Mouse (Mus musculus) lung, adult 2 months (tissue): ENCODE data around the gene Mreg. TPM values are rescaled to one million over a fixed set of nuclear protein-coding genes. Genes with fewer than 3 reads are reported as not detected.

Experiments
- DNase-seq: peaks from one replicate; pipeline ENCODE4 v3.0.0; 2022
- H3K4me1 ChIP-seq: fragments of 200-500 bp; 2 replicates; pipeline ENCODE4 v1.6.1; 2011; ENCODE audit warnings: low read length; ENCODE audit not compliant: control insufficient read depth, insufficient read depth
- H3K4me3 ChIP-seq: fragments of 200-500 bp; replicated peaks from 2 replicates; pipeline ENCODE3; 2011; ENCODE audit warnings: low read depth, mild to moderate bottlenecking, control low read depth, low read length; ENCODE audit errors: extremely low read depth
- CTCF ChIP-seq: fragments of 200-500 bp; IDR thresholded peaks from 2 replicates; pipeline ENCODE4 v1.5.1; 2011; ENCODE audit warnings: mild to moderate bottlenecking, low read length, control low read depth; ENCODE audit not compliant: insufficient read depth
- POLR2A ChIP-seq: fragments of 200-500 bp; IDR thresholded peaks from 2 replicates; pipeline ENCODE4 v1.6.1; 2011; ENCODE audit warnings: low read depth, mild to moderate bottlenecking, control low read depth, low read length, borderline replicate concordance; ENCODE audit errors: extremely low read depth
- WGBS: fragments of 180-500 bp; shearing (Covaris S2); methylation state at CpG from one replicate; pipeline ENCODE4 v1.1.7; 2018; 5-methylcytosine and 5-hydroxymethylcytosine counted together
- polyA plus RNA-seq: library from polyadenylated mRNA; depleted of rRNA; stranded (reverse); fragments of >200 nt; gene quantifications from 2 replicates; pipeline ENCODE4 v1.2.3, GENCODE M21; 2012

The Mreg gene
- polyA plus RNA-seq, 1 experiment: 6.2 TPM

- TF ChIP-seq CTCF (no peak), POLR2A (no peak)
- H3K4me3 ChIP-seq: no peak overlapping the region
- 62% methylated on average over 10 of the region's 10 CpGs for WGBS
- H3K4me1 ChIP-seq: no peaks in the 10 kb centered on the region
- no peak for DNase-seq
These were observed 13.8 kb downstream of the Mreg start for GRCm38 (mm10) chr1:72198142-72198806.

- DNase-seq: no peak
- Histone ChIP-seq H3K4me1 (no peaks in the 10 kb centered on the region), H3K4me3 (no peak overlapping the region)
- WGBS: 51% methylated on average over 10 of the region's 10 CpGs
- no peak for TF ChIP-seq CTCF
- TF ChIP-seq POLR2A: no peak
These were observed 15.3 kb downstream of the Mreg start for GRCm38 (mm10) chr1:72196626-72197359.

- Histone ChIP-seq H3K4me1 (no peaks in the 10 kb centered on the region), H3K4me3 (no peak overlapping the region)
- 86% methylated on average over 5 of the region's 5 CpGs for WGBS
- TF ChIP-seq POLR2A (no peak), CTCF (no peak)
- no peak for DNase-seq
These were observed 16.0 kb downstream of the Mreg start for GRCm38 (mm10) chr1:72196123-72196522.

GRCm38 (mm10) chr1:72191449-72191848, 20.7 kb downstream of the Mreg start:
- Histone ChIP-seq H3K4me1 (no peaks in the 10 kb centered on the region), H3K4me3 (no peak overlapping the region)
- 89% methylated on average over 8 of the region's 8 CpGs for WGBS
- no peak for TF ChIP-seq CTCF
- no peak for DNase-seq

- 58% methylated on average over 16 of the region's 16 CpGs for WGBS
- Histone ChIP-seq H3K4me3 (no peak overlapping the region), H3K4me1 (no peaks in the 10 kb centered on the region)
- TF ChIP-seq POLR2A (no peak), CTCF (no peak)
- no peak for DNase-seq
These were observed 23.9 kb downstream of the Mreg start for GRCm38 (mm10) chr1:72188142-72188738.

GRCm38 (mm10) chr1:72187486-72187885, 24.6 kb downstream of the Mreg start:
- no peak for DNase-seq
- H3K4me1 ChIP-seq: no peaks in the 10 kb centered on the region
- no peak for TF ChIP-seq POLR2A
- no peak for TF ChIP-seq CTCF
- 56% methylated on average over 10 of the region's 10 CpGs for WGBS
- no peak overlapping the region for H3K4me3 ChIP-seq

GRCm38 (mm10) chr1:72186151-72186550, 26.0 kb downstream of the Mreg start:
- 61% methylated on average over 5 of the region's 5 CpGs for WGBS
- TF ChIP-seq POLR2A (no peak), CTCF (no peak)

GRCm38 (mm10) chr1:72183554-72183953, 28.6 kb downstream of the Mreg start:
- DNase-seq: no peak
- H3K4me3 ChIP-seq: no peak overlapping the region
- H3K4me1 ChIP-seq: no peaks in the 10 kb centered on the region
- TF ChIP-seq POLR2A (no peak), CTCF (no peak)
- WGBS: 57% methylated on average over 6 of the region's 6 CpGs

More at GRCm38 (mm10) chr1:72186151-72186550, 26.0 kb downstream of the Mreg start:
- Histone ChIP-seq H3K4me1 (no peaks in the 10 kb centered on the region), H3K4me3 (no peak overlapping the region)
- DNase-seq: no peak

- no peak overlapping the region for H3K4me3 ChIP-seq
- DNase-seq: peak; percentile 24
- WGBS: 12% methylated on average over 13 of the region's 13 CpGs
- H3K4me1 ChIP-seq: no peaks in the 10 kb centered on the region
- TF ChIP-seq CTCF (no peak), POLR2A (no peak)
These were observed 29.1 kb downstream of the Mreg start for GRCm38 (mm10) chr1:72182930-72183499.

- Histone ChIP-seq H3K4me3 (no peak overlapping the region), H3K4me1 (no peaks in the 10 kb centered on the region)
These were observed 32.2 kb downstream of the Mreg start for GRCm38 (mm10) chr1:72179947-72180346.

More at GRCm38 (mm10) chr1:72179947-72180346, 32.2 kb downstream of the Mreg start:
- DNase-seq: no peak
- WGBS: 88% methylated on average over 7 of the region's 7 CpGs
- no peak for TF ChIP-seq CTCF
- no peak for TF ChIP-seq POLR2A
